Mouse (Mus musculus) myocyte (in vitro differentiated cells): ENCODE measurements around the gene Cpne2.

Experiments used
- CEBPB ChIP-seq: IDR thresholded peaks from 2 replicates; pipeline ENCODE4 v1.6.1; 2011; ENCODE audit warnings: mild to moderate bottlenecking, moderate library complexity; ENCODE audit not compliant: poor library complexity, insufficient read depth, severe bottlenecking
- E2F4 ChIP-seq: IDR thresholded peaks from one replicate; pipeline ENCODE4 v1.6.1; 2011; ENCODE audit warnings: mild to moderate bottlenecking, control low read depth, moderate library complexity; ENCODE audit not compliant: insufficient read depth
- MAX ChIP-seq: IDR thresholded peaks from one replicate; pipeline ENCODE4 v1.6.1; 2011; ENCODE audit warnings: low read depth, mild to moderate bottlenecking, control low read depth
- MYOD1 ChIP-seq, 3 experiments: IDR thresholded peaks; one replicate each; pipeline ENCODE4 v1.6.1; 2011; ENCODE audit warnings: control low read depth in 2 of 3, low read depth in 2 of 3, mild to moderate bottlenecking in 2 of 3, moderate library complexity in 1 of 3; ENCODE audit not compliant: insufficient read length in 2 of 3, control insufficient read depth in 1 of 3
- MYOG ChIP-seq, 3 experiments: IDR thresholded peaks; one replicate each; pipeline ENCODE4 v1.6.1; 2011; ENCODE audit warnings: control low read depth in 2 of 3, low read depth in 2 of 3, mild to moderate bottlenecking in 2 of 3; ENCODE audit not compliant: insufficient read length in 2 of 3, control insufficient read depth in 1 of 3, insufficient read depth in 1 of 3
- POLR2A ChIP-seq: IDR thresholded peaks from one replicate; pipeline ENCODE4 v1.6.1; 2011; ENCODE audit warnings: low read depth, mild to moderate bottlenecking, control low read depth, moderate library complexity; ENCODE audit not compliant: insufficient read length
- POLR2AphosphoS2 ChIP-seq: IDR thresholded peaks from one replicate; pipeline ENCODE4 v1.6.1; 2011; ENCODE audit warnings: low read depth, control low read depth; ENCODE audit not compliant: insufficient read length
- REST ChIP-seq: IDR thresholded peaks from one replicate; pipeline ENCODE4 v1.6.1; 2011; ENCODE audit warnings: mild to moderate bottlenecking, control low read depth, moderate library complexity; ENCODE audit not compliant: insufficient read depth, insufficient read length
- SRF ChIP-seq: IDR thresholded peaks from one replicate; pipeline ENCODE4 v1.6.1; 2011; ENCODE audit warnings: low read depth; ENCODE audit not compliant: control insufficient read depth, insufficient read length
- TCF12 ChIP-seq: IDR thresholded peaks from one replicate; pipeline ENCODE4 v1.6.1; 2011; ENCODE audit warnings: mild to moderate bottlenecking, control low read depth; ENCODE audit not compliant: poor library complexity, insufficient read depth, severe bottlenecking
- TCF3 ChIP-seq: IDR thresholded peaks from one replicate; pipeline ENCODE4 v1.6.1; 2011; ENCODE audit warnings: low read depth, control low read depth; ENCODE audit not compliant: insufficient read length
- USF1 ChIP-seq: IDR thresholded peaks from one replicate; pipeline ENCODE4 v1.6.1; 2011; ENCODE audit warnings: low read depth, mild to moderate bottlenecking, control low read depth, moderate library complexity

DNA sequence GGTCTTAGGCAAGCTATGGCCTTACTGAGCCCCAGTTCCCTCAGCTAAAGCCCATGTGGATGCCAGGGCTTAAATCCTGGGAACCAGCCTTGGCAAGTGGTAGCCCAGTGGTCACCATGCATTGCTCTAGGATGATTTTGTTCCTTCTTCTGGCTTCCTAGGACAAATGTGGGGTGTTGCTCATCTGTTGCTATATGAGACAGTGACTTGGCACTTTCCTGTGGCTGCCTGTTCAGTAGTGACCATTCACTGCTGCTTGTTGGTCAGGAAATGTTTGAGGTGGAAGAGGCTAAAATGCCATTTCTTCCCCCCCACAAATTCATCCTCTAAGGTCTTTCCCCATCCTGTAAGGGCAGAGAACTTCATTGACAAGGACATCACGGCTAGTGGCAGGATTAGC is 36.6 kb downstream of the Cpne2 start:
- TF ChIP-seq POLR2A (no peak), MYOG (IDR thresholded peaks at IDR 0.05; ENCODE audit: control insufficient read depth in 1 of 3, insufficient read depth in 1 of 3, insufficient read length in 2 of 3, low read depth in 2 of 3) (peak in 1 of 3 experiments; percentile 26), SRF (no peak), MYOD1 (IDR thresholded peaks at IDR 0.05; ENCODE audit: control insufficient read depth in 1 of 3, insufficient read length in 2 of 3, low read depth in 2 of 3) (no peak), E2F4 (no peak), USF1 (no peak), TCF12 (no peak), MAX (no peak), POLR2AphosphoS2 (no peak), CEBPB (peak; percentile 58; the same call in 1 of the 2 replicates), TCF3 (no peak), REST (no peak)
